Mouse (Mus musculus): ENCODE data around the gene Eras. TPM values are rescaled to one million over a fixed set of nuclear protein-coding genes. Genes with fewer than 3 reads are reported as not detected.

Gene Eras
- polyA plus RNA-seq, 1 experiment from 2014 or later: not detected

- Histone ChIP-seq H3K4me3 (ENCODE audit: low read depth, low read length) (no peak overlapping the region), H3K4me2 (ENCODE audit: low read depth, severe bottlenecking) (no peak overlapping the region), H3K27me3 (ENCODE audit: control insufficient read depth, insufficient read depth, low read length) (no peaks in the 10 kb centered on the region), H3K9ac (ENCODE audit: low read length) (no peak overlapping the region), H3K9me3 (ENCODE audit: control insufficient read depth, low read length) (no peaks in the 10 kb centered on the region; the same call in 1 of the 2 replicates), H3K36me3 (ENCODE audit: control insufficient read depth, insufficient read depth, low read length) (no peaks in the 10 kb centered on the region), H3K27ac (replicated peaks; ENCODE audit: low read depth, low read length) (no peak overlapping the region), H3K4me1 (ENCODE audit: control insufficient read depth, insufficient read depth, low read length) (no peaks in the 10 kb centered on the region)
- WGBS: 92% methylated on average over 9 of the region's 9 CpGs
- no peak for DNase-seq (ENCODE audit: low spot score)
- ATAC-seq (ENCODE audit: insufficient number of reproducible peaks, low FRiP score, low TSS enrichment, low read depth): no peak
These were observed 30.5 kb upstream of the Eras start for GRCm38 (mm10) chrX:7958868-7959267.

- Histone ChIP-seq H3K27ac (replicated peaks; ENCODE audit: low read depth, low read length) (no peak overlapping the region), H3K4me3 (ENCODE audit: low read depth, low read length) (no peak overlapping the region), H3K9me3 (ENCODE audit: control insufficient read depth, low read length) (no peaks in the 10 kb centered on the region), H3K36me3 (ENCODE audit: control insufficient read depth, insufficient read depth, low read length) (no peaks in the 10 kb centered on the region), H3K4me1 (ENCODE audit: control insufficient read depth, insufficient read depth, low read length) (no peaks in the 10 kb centered on the region), H3K9ac (ENCODE audit: low read length) (no peak overlapping the region), H3K27me3 (ENCODE audit: control insufficient read depth, insufficient read depth, low read length) (no peaks in the 10 kb centered on the region), H3K4me2 (ENCODE audit: low read depth, severe bottlenecking) (no peak overlapping the region)
- DNase-seq (ENCODE audit: low spot score) (no peak), ATAC-seq (ENCODE audit: insufficient number of reproducible peaks, low FRiP score, low TSS enrichment, low read depth) (no peak)
- 87% methylated on average over 7 of the region's 7 CpGs for WGBS
These were observed 21.7 kb upstream of the Eras start for GRCm38 (mm10) chrX:7950091-7950490.

GRCm38 (mm10) chrX:7947900-7948492 is 19.6 kb upstream of the Eras start:
- no peaks in the 10 kb centered on the region for H3K9me3 ChIP-seq (ENCODE audit: control insufficient read depth, low read length)
- DNase-seq (ENCODE audit: low spot score): peak; percentile 91

GRCm38 (mm10) chrX:7947108-7947899 is 18.9 kb upstream of the Eras start, which contains the start of gene Hdac6:
TSS of gene Hdac6 (minus strand) at chrX:7947889.
- peak; percentile 23 for DNase-seq (ENCODE audit: low spot score)
- WGBS: 18% methylated on average over 36 of the region's 37 CpGs
- Histone ChIP-seq H3K4me3 (ENCODE audit: low read depth, low read length) (peak within 1 kb of the TSS; percentile 36), H3K9me3 (ENCODE audit: control insufficient read depth, low read length) (no peaks in the 10 kb centered on the region), H3K4me1 (ENCODE audit: control insufficient read depth, insufficient read depth, low read length) (no peaks in the 10 kb centered on the region), H3K27me3 (ENCODE audit: control insufficient read depth, insufficient read depth, low read length) (no peaks in the 10 kb centered on the region), H3K9ac (ENCODE audit: low read length) (peak within 1 kb of the TSS; percentile 58), H3K27ac (replicated peaks; ENCODE audit: low read depth, low read length) (no peak within 1 kb of the TSS), H3K4me2 (ENCODE audit: low read depth, severe bottlenecking) (peak within 1 kb of the TSS; percentile 50), H3K36me3 (ENCODE audit: control insufficient read depth, insufficient read depth, low read length) (no peaks in the 10 kb centered on the region)
- ATAC-seq (ENCODE audit: insufficient number of reproducible peaks, low FRiP score, low TSS enrichment, low read depth): peak; percentile 41

More at GRCm38 (mm10) chrX:7947900-7948492, 19.6 kb upstream of the Eras start:
- H3K4me2 ChIP-seq (ENCODE audit: low read depth, severe bottlenecking): peak overlapping the region; percentile 31
- WGBS: 16% methylated on average over 38 of the region's 38 CpGs
- ATAC-seq (ENCODE audit: insufficient number of reproducible peaks, low FRiP score, low TSS enrichment, low read depth): peak; percentile 99; the same call in 1 of the 2 replicates
- no peaks in the 10 kb centered on the region for H3K27me3 ChIP-seq (ENCODE audit: control insufficient read depth, insufficient read depth, low read length)
- H3K4me1 ChIP-seq (ENCODE audit: control insufficient read depth, insufficient read depth, low read length): no peaks in the 10 kb centered on the region
- no peak overlapping the region for H3K27ac ChIP-seq (replicated peaks; ENCODE audit: low read depth, low read length)
- H3K9ac ChIP-seq (ENCODE audit: low read length): peak overlapping the region; percentile 58
- H3K36me3 ChIP-seq (ENCODE audit: control insufficient read depth, insufficient read depth, low read length): no peaks in the 10 kb centered on the region
- peak overlapping the region; percentile 26 for H3K4me3 ChIP-seq (ENCODE audit: low read depth, low read length)

- no peaks in the 10 kb centered on the region for H3K4me1 ChIP-seq (ENCODE audit: control insufficient read depth, insufficient read depth, low read length)
- H3K9me3 ChIP-seq (ENCODE audit: control insufficient read depth, low read length): no peaks in the 10 kb centered on the region
- H3K36me3 ChIP-seq (ENCODE audit: control insufficient read depth, insufficient read depth, low read length): no peaks in the 10 kb centered on the region
- WGBS: 60% methylated on average over 8 of the region's 8 CpGs
- no peak overlapping the region for H3K27ac ChIP-seq (replicated peaks; ENCODE audit: low read depth, low read length)
- H3K4me3 ChIP-seq (ENCODE audit: low read depth, low read length): no peak overlapping the region
- ATAC-seq (ENCODE audit: insufficient number of reproducible peaks, low FRiP score, low TSS enrichment, low read depth) (no peak), DNase-seq (ENCODE audit: low spot score) (no peak)
- no peak overlapping the region for H3K9ac ChIP-seq (ENCODE audit: low read length)
- H3K4me2 ChIP-seq (ENCODE audit: low read depth, severe bottlenecking): no peak overlapping the region
- no peaks in the 10 kb centered on the region for H3K27me3 ChIP-seq (ENCODE audit: control insufficient read depth, insufficient read depth, low read length)
These were observed 17.2 kb upstream of the Eras start for GRCm38 (mm10) chrX:7945618-7946017.

- H3K36me3 ChIP-seq (ENCODE audit: control insufficient read depth, insufficient read depth, low read length): peaks cover 2% of the 10 kb centered on the region; the same call in 1 of the 2 replicates
- no peaks in the 10 kb centered on the region for H3K4me1 ChIP-seq (ENCODE audit: control insufficient read depth, insufficient read depth, low read length)
- no peak overlapping the region for H3K9ac ChIP-seq (ENCODE audit: low read length)
- ATAC-seq (ENCODE audit: insufficient number of reproducible peaks, low FRiP score, low TSS enrichment, low read depth) (no peak), DNase-seq (ENCODE audit: low spot score) (no peak)
- H3K4me2 ChIP-seq (ENCODE audit: low read depth, severe bottlenecking): no peak overlapping the region
- WGBS: 89% methylated on average over 6 of the region's 6 CpGs
- H3K27me3 ChIP-seq (ENCODE audit: control insufficient read depth, insufficient read depth, low read length): no peaks in the 10 kb centered on the region
- H3K27ac ChIP-seq (replicated peaks; ENCODE audit: low read depth, low read length): no peak overlapping the region
- no peaks in the 10 kb centered on the region for H3K9me3 ChIP-seq (ENCODE audit: control insufficient read depth, low read length)
- no peak overlapping the region for H3K4me3 ChIP-seq (ENCODE audit: low read depth, low read length)
These were observed 9.3 kb upstream of the Eras start for GRCm38 (mm10) chrX:7937667-7938066.

GRCm38 (mm10) chrX:7936874-7937273 is 8.5 kb upstream of the Eras start:
- no peak for DNase-seq (ENCODE audit: low spot score)
- Histone ChIP-seq H3K4me1 (ENCODE audit: control insufficient read depth, insufficient read depth, low read length) (no peaks in the 10 kb centered on the region), H3K36me3 (ENCODE audit: control insufficient read depth, insufficient read depth, low read length) (peaks cover 2% of the 10 kb centered on the region; the same call in 1 of the 2 replicates), H3K4me3 (ENCODE audit: low read depth, low read length) (no peak overlapping the region), H3K4me2 (ENCODE audit: low read depth, severe bottlenecking) (no peak overlapping the region), H3K9ac (ENCODE audit: low read length) (no peak overlapping the region), H3K9me3 (ENCODE audit: control insufficient read depth, low read length) (no peaks in the 10 kb centered on the region), H3K27me3 (ENCODE audit: control insufficient read depth, insufficient read depth, low read length) (no peaks in the 10 kb centered on the region), H3K27ac (replicated peaks; ENCODE audit: low read depth, low read length) (no peak overlapping the region)
- ATAC-seq (ENCODE audit: insufficient number of reproducible peaks, low FRiP score, low TSS enrichment, low read depth): no peak
- WGBS: 43% methylated on average over 11 of the region's 11 CpGs

GRCm38 (mm10) chrX:7927116-7927515 is 1.3 kb downstream of the Eras start:
- 24% methylated on average over 10 of the region's 10 CpGs for WGBS
- H3K27ac ChIP-seq (replicated peaks; ENCODE audit: low read depth, low read length): no peak overlapping the region
- no peaks in the 10 kb centered on the region; the same call in 1 of the 2 replicates for H3K36me3 ChIP-seq (ENCODE audit: control insufficient read depth, insufficient read depth, low read length)
- ATAC-seq (ENCODE audit: insufficient number of reproducible peaks, low FRiP score, low TSS enrichment, low read depth): no peak
- no peaks in the 10 kb centered on the region; the same call in 1 of the 2 replicates for H3K9me3 ChIP-seq (ENCODE audit: control insufficient read depth, low read length)
- no peak overlapping the region for H3K9ac ChIP-seq (ENCODE audit: low read length)
- DNase-seq (ENCODE audit: low spot score): no peak
- peaks cover 47% of the 10 kb centered on the region for H3K27me3 ChIP-seq (ENCODE audit: control insufficient read depth, insufficient read depth, low read length)
- no peaks in the 10 kb centered on the region for H3K4me1 ChIP-seq (ENCODE audit: control insufficient read depth, insufficient read depth, low read length)
- H3K4me2 ChIP-seq (ENCODE audit: low read depth, severe bottlenecking): no peak overlapping the region
- H3K4me3 ChIP-seq (ENCODE audit: low read depth, low read length): no peak overlapping the region
